Mouse (Mus musculus): ENCODE results near the gene Aph1c.

GRCm38 (mm10) chr9:66876577-66876976, 42.1 kb upstream of the Aph1c start:
- TF ChIP-seq CTCF (IDR thresholded peaks at IDR 0.05; ENCODE audit: extremely low read depth, insufficient read length, insufficient replicate concordance, low read depth, low read length) (no peak), POLR2A (IDR thresholded peaks at IDR 0.05; ENCODE audit: low read depth, low read length) (no peak)

All from small intestine, adult 2 months (tissue).